Mouse (Mus musculus): ENCODE data around the gene Lama4. TPM values are rescaled to one million over a fixed set of nuclear protein-coding genes. Genes with fewer than 3 reads are reported as not detected.
A peak's percentile ranks its signal among the peaks of the same experiment; 100 is the strongest.

Gene Lama4
- polyA plus RNA-seq, 1 experiment from 2014 or later, result 14.8 TPM

DNA sequence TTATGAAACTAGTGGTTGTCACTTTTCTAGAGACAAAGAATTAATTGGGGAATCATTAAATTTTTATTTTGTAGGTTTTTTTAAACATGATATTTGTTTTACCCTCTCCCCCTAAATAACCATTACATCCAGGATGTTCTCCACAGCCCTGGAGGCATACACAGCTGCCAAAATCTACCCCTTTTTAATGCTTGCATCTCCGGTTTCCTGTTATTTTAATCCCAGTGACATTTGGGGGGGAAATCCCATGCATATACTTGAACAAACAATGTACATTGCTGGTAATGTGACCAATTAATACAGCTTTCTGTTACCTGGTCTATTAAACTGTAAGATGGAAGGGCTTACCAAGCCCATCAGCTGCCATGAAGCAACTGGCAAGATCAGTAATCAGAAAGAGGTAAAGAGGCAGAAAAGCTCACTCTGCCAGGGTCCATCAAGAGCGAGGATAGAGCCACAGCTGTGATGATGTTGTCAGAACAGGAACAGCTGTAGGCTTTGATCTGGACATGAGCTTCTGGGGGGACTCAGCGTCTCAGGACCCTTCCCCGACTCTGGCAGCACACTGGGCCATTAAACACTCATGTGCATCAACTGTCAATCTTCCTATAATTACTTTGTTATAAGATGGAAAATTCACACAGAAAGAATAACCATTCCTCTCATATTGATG, 41.3 kb downstream of the Lama4 start:
- Histone ChIP-seq H3K4me3 (ENCODE audit: low read depth, low read length) (no peak overlapping the region), H3K9ac (ENCODE audit: low read length) (no peak overlapping the region), H3K4me2 (no peak overlapping the region), H3K27me3 (ENCODE audit: control insufficient read depth, insufficient read depth, low read length) (no peaks in the 10 kb centered on the region), H3K9me3 (ENCODE audit: control insufficient read depth, low read length) (no peaks in the 10 kb centered on the region), H3K4me1 (ENCODE audit: control insufficient read depth, insufficient read depth, low read length) (no peaks in the 10 kb centered on the region), H3K36me3 (ENCODE audit: control insufficient read depth, insufficient read depth, low read length) (no peaks in the 10 kb centered on the region), H3K27ac (ENCODE audit: low read depth, low read length) (no peak overlapping the region)
- DNase-seq (ENCODE audit: low spot score, missing footprints) (peak; percentile 77), ATAC-seq (ENCODE audit: low FRiP score) (no peak)
- WGBS, result 81% methylated on average over 4 of the region's 4 CpGs

DNA sequence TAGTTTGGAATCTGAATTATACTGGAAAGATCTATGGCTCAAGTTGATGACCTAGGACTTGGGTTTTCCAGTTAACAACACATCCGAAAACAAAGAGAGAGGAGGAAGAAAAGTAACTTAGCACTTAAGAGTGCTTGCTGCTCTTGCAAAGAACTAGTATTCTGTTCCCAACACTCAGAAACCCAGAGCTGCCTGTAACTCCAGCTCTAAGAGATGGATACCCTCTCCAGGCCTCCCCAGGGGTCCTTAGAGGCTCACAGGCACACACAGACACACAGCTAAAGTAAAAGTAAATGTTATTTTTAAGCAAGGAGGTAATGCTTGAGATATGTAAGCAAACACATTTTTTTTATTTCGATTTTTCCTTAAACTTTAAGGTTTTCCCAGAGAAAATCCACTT, 49.5 kb downstream of the Lama4 start:
- no peak for ATAC-seq (ENCODE audit: low FRiP score)
- WGBS, result 87% methylated on average over 2 of the region's 2 CpGs
- DNase-seq (ENCODE audit: low spot score, missing footprints), result peak; percentile 64

DNA sequence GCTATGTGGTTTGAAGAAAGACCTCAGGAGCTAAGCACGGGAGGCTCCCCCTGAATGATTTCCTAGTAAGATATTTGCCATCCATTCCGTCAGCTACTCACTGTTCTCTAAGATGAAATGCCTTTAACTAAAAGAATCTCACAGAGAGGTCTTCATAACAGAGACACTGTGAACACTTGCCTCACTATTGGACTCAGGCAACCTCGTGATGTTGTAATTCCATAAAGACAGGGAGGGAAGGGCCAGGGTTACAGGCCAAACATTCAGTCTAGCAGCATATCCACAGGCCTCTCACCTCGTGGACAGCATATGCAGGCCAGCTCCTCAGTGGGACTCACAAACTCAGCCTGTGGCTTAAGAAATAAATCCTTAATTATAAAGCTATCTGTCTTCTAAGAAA, 52.7 kb downstream of the Lama4 start:
- DNase-seq (ENCODE audit: low spot score, missing footprints), result peak; percentile 33
- 73% methylated on average over 4 of the region's 4 CpGs for WGBS
- Histone ChIP-seq H3K4me2 (no peak overlapping the region), H3K9ac (ENCODE audit: low read length) (no peak overlapping the region), H3K36me3 (ENCODE audit: control insufficient read depth, insufficient read depth, low read length) (no peaks in the 10 kb centered on the region), H3K27me3 (ENCODE audit: control insufficient read depth, insufficient read depth, low read length) (no peaks in the 10 kb centered on the region), H3K9me3 (ENCODE audit: control insufficient read depth, low read length) (no peaks in the 10 kb centered on the region), H3K4me3 (ENCODE audit: low read depth, low read length) (no peak overlapping the region), H3K27ac (ENCODE audit: low read depth, low read length) (no peak overlapping the region), H3K4me1 (ENCODE audit: control insufficient read depth, insufficient read depth, low read length) (no peaks in the 10 kb centered on the region)
- ATAC-seq (ENCODE audit: low FRiP score), result no peak

More for the DNA sequence above, 49.5 kb downstream of the Lama4 start:
- H3K9me3 ChIP-seq (ENCODE audit: control insufficient read depth, low read length), result no peaks in the 10 kb centered on the region
- H3K9ac ChIP-seq (ENCODE audit: low read length), result no peak overlapping the region
- no peaks in the 10 kb centered on the region for H3K4me1 ChIP-seq (ENCODE audit: control insufficient read depth, insufficient read depth, low read length)
- no peak overlapping the region for H3K27ac ChIP-seq (ENCODE audit: low read depth, low read length)
- H3K27me3 ChIP-seq (ENCODE audit: control insufficient read depth, insufficient read depth, low read length), result no peaks in the 10 kb centered on the region
- H3K4me2 ChIP-seq, result no peak overlapping the region
- H3K4me3 ChIP-seq (ENCODE audit: low read depth, low read length), result no peak overlapping the region
- H3K36me3 ChIP-seq (ENCODE audit: control insufficient read depth, insufficient read depth, low read length), result no peaks in the 10 kb centered on the region

DNA sequence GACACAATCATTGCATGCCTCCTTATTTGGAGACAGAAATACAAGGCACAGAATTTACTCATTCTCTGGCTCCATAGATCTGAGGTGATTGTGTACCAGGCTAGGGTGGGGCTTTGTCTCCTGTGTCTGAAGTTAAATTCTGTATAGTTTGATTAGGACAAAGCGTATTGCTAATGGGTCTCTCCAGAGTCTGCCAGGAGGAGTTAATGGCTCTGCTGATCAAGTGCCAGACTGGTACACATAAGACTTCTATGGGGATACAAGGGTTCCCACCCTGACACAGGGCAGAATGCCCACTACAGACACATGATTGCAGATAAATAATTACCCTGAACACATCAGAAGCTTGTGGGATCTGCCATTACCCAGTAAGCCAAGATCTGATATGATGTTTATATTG, 53.3 kb downstream of the Lama4 start:
- Histone ChIP-seq H3K9ac (ENCODE audit: low read length) (no peak overlapping the region), H3K36me3 (ENCODE audit: control insufficient read depth, insufficient read depth, low read length) (no peaks in the 10 kb centered on the region), H3K4me2 (no peak overlapping the region), H3K27me3 (ENCODE audit: control insufficient read depth, insufficient read depth, low read length) (no peaks in the 10 kb centered on the region), H3K27ac (ENCODE audit: low read depth, low read length) (no peak overlapping the region), H3K9me3 (ENCODE audit: control insufficient read depth, low read length) (no peaks in the 10 kb centered on the region), H3K4me3 (ENCODE audit: low read depth, low read length) (no peak overlapping the region), H3K4me1 (ENCODE audit: control insufficient read depth, insufficient read depth, low read length) (no peaks in the 10 kb centered on the region)
- DNase-seq (ENCODE audit: low spot score, missing footprints), result peak; percentile 28
- no peak for ATAC-seq (ENCODE audit: low FRiP score)
- 100% methylated on average over 1 of the region's 1 CpGs for WGBS

DNA sequence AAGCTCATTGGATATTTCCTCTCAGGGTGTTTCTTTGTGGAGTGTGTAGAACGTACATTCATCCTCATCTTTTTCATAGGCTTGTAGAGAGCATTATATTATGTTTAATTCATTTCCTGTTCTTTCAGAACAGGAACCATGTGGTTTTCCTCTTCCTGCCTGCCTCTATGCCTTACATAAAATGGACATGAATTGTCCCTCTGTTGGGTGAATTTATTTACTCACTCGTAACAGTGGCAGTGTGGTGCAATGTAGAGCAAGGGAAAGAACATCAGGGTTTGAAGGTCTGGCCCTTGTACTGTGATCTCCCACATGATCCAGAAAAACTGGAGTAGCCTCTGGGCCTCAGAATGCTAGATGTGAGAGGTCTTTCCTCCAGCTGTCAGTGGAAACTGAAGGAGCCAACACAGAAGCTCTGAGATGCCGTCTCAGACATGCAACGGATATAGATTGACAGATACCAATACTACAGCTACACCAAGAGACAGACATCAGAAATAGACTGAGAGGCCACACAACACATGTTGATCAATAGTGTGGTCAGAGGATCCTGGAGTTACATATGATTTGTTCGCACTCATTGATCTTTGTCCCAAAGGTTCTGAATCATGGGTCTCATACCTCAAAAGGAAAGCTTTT, 58.4 kb downstream of the Lama4 start:
- no peak for ATAC-seq (ENCODE audit: low FRiP score)
- no peak overlapping the region for H3K27ac ChIP-seq (ENCODE audit: low read depth, low read length)
- H3K27me3 ChIP-seq (ENCODE audit: control insufficient read depth, insufficient read depth, low read length), result no peaks in the 10 kb centered on the region
- no peak overlapping the region for H3K9ac ChIP-seq (ENCODE audit: low read length)
- WGBS, result 87% methylated on average over 5 of the region's 5 CpGs
- peak; percentile 73 for DNase-seq (ENCODE audit: low spot score, missing footprints)
- no peak overlapping the region for H3K4me3 ChIP-seq (ENCODE audit: low read depth, low read length)
- no peak overlapping the region for H3K4me2 ChIP-seq
- H3K36me3 ChIP-seq (ENCODE audit: control insufficient read depth, insufficient read depth, low read length), result no peaks in the 10 kb centered on the region
- peaks cover 7% of the 10 kb centered on the region for H3K4me1 ChIP-seq (ENCODE audit: control insufficient read depth, insufficient read depth, low read length)
- H3K9me3 ChIP-seq (ENCODE audit: control insufficient read depth, low read length), result no peaks in the 10 kb centered on the region

DNA sequence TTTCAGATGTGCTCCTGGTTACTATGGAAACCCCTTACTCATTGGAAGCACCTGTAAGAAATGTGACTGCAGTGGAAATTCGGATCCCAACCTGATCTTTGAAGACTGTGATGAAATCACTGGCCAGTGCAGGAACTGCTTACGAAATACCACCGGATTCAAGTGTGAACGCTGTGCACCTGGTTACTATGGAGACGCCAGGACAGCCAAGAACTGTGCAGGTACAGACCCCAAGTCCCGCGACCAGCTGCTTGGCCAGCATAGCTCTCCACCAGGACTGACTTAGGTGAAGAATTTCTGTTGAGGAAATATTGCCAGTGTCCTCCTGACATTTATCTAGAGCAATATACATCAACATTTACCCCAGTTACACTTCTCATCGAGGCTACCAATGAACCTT, 61.2 kb downstream of the Lama4 start:
- Histone ChIP-seq H3K27me3 (ENCODE audit: control insufficient read depth, insufficient read depth, low read length) (no peaks in the 10 kb centered on the region), H3K4me1 (ENCODE audit: control insufficient read depth, insufficient read depth, low read length) (peaks cover 7% of the 10 kb centered on the region), H3K4me2 (no peak overlapping the region), H3K9ac (ENCODE audit: low read length) (no peak overlapping the region), H3K4me3 (ENCODE audit: low read depth, low read length) (no peak overlapping the region), H3K36me3 (ENCODE audit: control insufficient read depth, insufficient read depth, low read length) (no peaks in the 10 kb centered on the region), H3K27ac (ENCODE audit: low read depth, low read length) (no peak overlapping the region), H3K9me3 (ENCODE audit: control insufficient read depth, low read length) (no peaks in the 10 kb centered on the region)
- no peak for ATAC-seq (ENCODE audit: low FRiP score)
- peak; percentile 60 for DNase-seq (ENCODE audit: low spot score, missing footprints)
- 90% methylated on average over 8 of the region's 8 CpGs for WGBS

DNA sequence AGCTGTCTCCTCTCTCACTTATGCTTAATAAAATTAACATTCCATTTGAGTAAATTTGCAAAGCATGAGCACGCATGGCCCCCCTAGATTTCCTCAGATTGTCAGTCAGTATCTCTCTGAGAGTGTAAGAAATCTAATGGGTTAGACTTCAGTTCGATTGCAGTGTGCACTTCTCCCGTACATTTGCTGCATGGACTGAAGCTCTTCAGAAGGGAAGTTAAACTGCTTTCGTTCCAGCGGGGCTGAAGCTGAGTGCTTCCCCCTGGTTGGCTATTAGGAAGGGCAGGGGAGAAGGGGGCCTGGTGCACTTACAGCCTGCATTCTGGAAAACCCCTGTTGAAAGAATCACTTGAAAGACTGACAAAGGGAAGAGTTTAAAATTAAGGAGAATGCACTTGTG, 61.7 kb downstream of the Lama4 start:
- H3K27ac ChIP-seq (ENCODE audit: low read depth, low read length), result no peak overlapping the region
- no peaks in the 10 kb centered on the region for H3K27me3 ChIP-seq (ENCODE audit: control insufficient read depth, insufficient read depth, low read length)
- H3K9me3 ChIP-seq (ENCODE audit: control insufficient read depth, low read length), result no peaks in the 10 kb centered on the region
- no peak overlapping the region for H3K9ac ChIP-seq (ENCODE audit: low read length)
- no peak overlapping the region for H3K4me3 ChIP-seq (ENCODE audit: low read depth, low read length)
- no peaks in the 10 kb centered on the region for H3K36me3 ChIP-seq (ENCODE audit: control insufficient read depth, insufficient read depth, low read length)
- no peak for ATAC-seq (ENCODE audit: low FRiP score)
- DNase-seq (ENCODE audit: low spot score, missing footprints), result peak; percentile 78
- WGBS, result 76% methylated on average over 5 of the region's 5 CpGs
- peaks cover 7% of the 10 kb centered on the region for H3K4me1 ChIP-seq (ENCODE audit: control insufficient read depth, insufficient read depth, low read length)
- H3K4me2 ChIP-seq, result no peak overlapping the region

DNA sequence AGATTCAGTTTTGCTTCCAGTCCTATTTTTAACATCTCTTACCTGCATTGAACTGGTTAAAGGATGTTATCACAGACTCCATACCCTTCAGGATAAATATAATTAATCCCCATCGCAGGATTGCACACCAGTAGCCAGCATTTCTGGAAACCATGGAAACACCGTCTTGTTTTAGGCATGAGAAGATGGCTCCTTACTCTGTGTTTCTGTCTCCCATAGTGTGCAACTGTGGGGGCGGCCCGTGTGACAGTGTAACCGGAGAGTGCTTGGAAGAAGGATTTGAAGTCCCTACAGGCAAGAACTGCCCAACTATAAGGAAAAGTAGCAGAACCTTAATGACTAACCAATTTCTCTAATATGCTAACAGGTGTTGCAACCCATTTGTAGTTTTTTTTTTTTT, 63.1 kb downstream of the Lama4 start:
- Histone ChIP-seq H3K9me3 (ENCODE audit: control insufficient read depth, low read length) (no peaks in the 10 kb centered on the region), H3K4me3 (ENCODE audit: low read depth, low read length) (no peak overlapping the region), H3K27ac (ENCODE audit: low read depth, low read length) (no peak overlapping the region), H3K4me1 (ENCODE audit: control insufficient read depth, insufficient read depth, low read length) (peaks cover 7% of the 10 kb centered on the region), H3K4me2 (no peak overlapping the region), H3K9ac (ENCODE audit: low read length) (no peak overlapping the region), H3K27me3 (ENCODE audit: control insufficient read depth, insufficient read depth, low read length) (no peaks in the 10 kb centered on the region), H3K36me3 (ENCODE audit: control insufficient read depth, insufficient read depth, low read length) (no peaks in the 10 kb centered on the region)
- DNase-seq (ENCODE audit: low spot score, missing footprints) (peak; percentile 85), ATAC-seq (ENCODE audit: low FRiP score) (peak; percentile 46; the same call in 1 of the 2 replicates)
- 59% methylated on average over 5 of the region's 5 CpGs for WGBS

DNA sequence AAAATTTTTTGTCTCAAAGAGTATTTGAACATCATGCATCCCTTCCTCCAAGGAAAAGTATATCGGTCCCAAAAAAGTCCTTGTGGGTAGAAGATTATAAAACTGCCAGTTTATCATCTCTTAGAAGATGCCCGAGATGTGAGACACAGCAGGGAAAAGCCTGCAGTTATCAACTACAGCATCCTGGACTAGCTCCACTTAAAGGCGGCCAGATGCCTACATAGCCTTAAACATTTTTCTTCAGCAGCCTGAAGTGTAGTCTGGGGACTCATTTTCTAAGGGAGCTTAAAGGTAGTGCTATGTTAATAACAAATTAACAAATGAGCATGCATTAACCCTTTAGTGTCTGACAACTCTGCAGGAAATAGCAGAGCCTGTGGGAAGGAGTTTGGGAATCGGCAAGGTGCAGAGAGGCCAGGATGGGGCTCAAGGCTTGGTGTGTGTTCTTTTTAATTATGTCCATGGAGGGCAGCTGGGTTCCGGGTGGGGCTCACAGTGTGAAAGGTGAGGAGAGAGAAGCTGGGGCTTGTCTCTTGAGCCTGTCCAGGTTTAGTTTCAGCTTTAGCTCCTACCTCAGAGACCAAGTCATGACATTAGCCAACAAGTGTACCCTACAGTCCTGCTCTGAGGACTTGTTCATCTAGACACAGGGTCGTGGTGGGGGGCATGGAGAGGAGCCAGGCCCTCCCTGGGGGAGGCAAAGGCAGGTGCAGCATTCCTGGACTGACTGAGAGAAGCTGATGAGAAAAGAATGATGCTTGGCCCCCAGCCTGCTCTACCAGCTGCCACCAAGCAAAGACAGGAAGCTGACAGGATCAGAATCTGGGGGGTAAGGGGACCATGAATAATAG, 64.2 kb downstream of the Lama4 start:
- Histone ChIP-seq H3K4me1 (ENCODE audit: control insufficient read depth, insufficient read depth, low read length) (peaks cover 7% of the 10 kb centered on the region), H3K4me2 (no peak overlapping the region), H3K9ac (ENCODE audit: low read length) (no peak overlapping the region), H3K4me3 (ENCODE audit: low read depth, low read length) (no peak overlapping the region), H3K27me3 (ENCODE audit: control insufficient read depth, insufficient read depth, low read length) (no peaks in the 10 kb centered on the region), H3K36me3 (ENCODE audit: control insufficient read depth, insufficient read depth, low read length) (no peaks in the 10 kb centered on the region), H3K9me3 (ENCODE audit: control insufficient read depth, low read length) (no peaks in the 10 kb centered on the region), H3K27ac (ENCODE audit: low read depth, low read length) (no peak overlapping the region)
- no peak for ATAC-seq (ENCODE audit: low FRiP score)
- 85% methylated on average over 6 of the region's 6 CpGs for WGBS
- peak; percentile 82 for DNase-seq (ENCODE audit: low spot score, missing footprints)
